Mouse (Mus musculus): ENCODE data around the gene Gas8.

The Gas8 gene

GRCm38 (mm10) chr8:123492898-123493297, 25.7 kb upstream of the Gas8 start:
- no peaks in the 10 kb centered on the region for H3K27me3 ChIP-seq (ENCODE audit: insufficient read depth, low read length)
- H3K4me1 ChIP-seq (replicated peaks; ENCODE audit: low read depth, low read length) = peaks cover 17% of the 10 kb centered on the region
- peaks cover 93% of the 10 kb centered on the region for H3K36me3 ChIP-seq (ENCODE audit: insufficient read depth, low read length)
- no peak overlapping the region for H3K4me3 ChIP-seq (replicated peaks; ENCODE audit: low read length)
- H3K9me3 ChIP-seq (ENCODE audit: low read length) = no peaks in the 10 kb centered on the region
- TF ChIP-seq NANOG (IDR thresholded peaks at IDR 0.05; ENCODE audit: borderline replicate concordance, low read length) = no peak
- no peak for TF ChIP-seq CTCF (conservative IDR thresholded peaks at IDR 0.05; ENCODE audit: low read length)

GRCm38 (mm10) chr8:123497699-123498098, 20.9 kb upstream of the Gas8 start:
- Histone ChIP-seq H3K9me3 (ENCODE audit: low read length) (no peaks in the 10 kb centered on the region), H3K36me3 (ENCODE audit: insufficient read depth, low read length) (peaks cover 93% of the 10 kb centered on the region), H3K4me3 (replicated peaks; ENCODE audit: low read length) (no peak overlapping the region), H3K27me3 (ENCODE audit: insufficient read depth, low read length) (no peaks in the 10 kb centered on the region), H3K4me1 (replicated peaks; ENCODE audit: low read depth, low read length) (peaks cover 14% of the 10 kb centered on the region)
- no peak for TF ChIP-seq NANOG (IDR thresholded peaks at IDR 0.05; ENCODE audit: borderline replicate concordance, low read length)
- TF ChIP-seq CTCF (conservative IDR thresholded peaks at IDR 0.05; ENCODE audit: low read length) = peak; percentile 23; the same call in 1 of the 2 replicates
- no peak for TF ChIP-seq POU5F1 (IDR thresholded peaks at IDR 0.05; ENCODE audit: borderline replicate concordance, low read length)

- peaks cover 93% of the 10 kb centered on the region for H3K36me3 ChIP-seq (ENCODE audit: insufficient read depth, low read length)
- H3K9me3 ChIP-seq (ENCODE audit: low read length) = no peaks in the 10 kb centered on the region
Observed at GRCm38 (mm10) chr8:123498963-123499362, 19.7 kb upstream of the Gas8 start.

GRCm38 (mm10) chr8:123499556-123499955, 19.1 kb upstream of the Gas8 start:
- Histone ChIP-seq H3K36me3 (ENCODE audit: insufficient read depth, low read length) (peaks cover 93% of the 10 kb centered on the region), H3K4me1 (replicated peaks; ENCODE audit: low read depth, low read length) (peaks cover 19% of the 10 kb centered on the region), H3K9me3 (ENCODE audit: low read length) (no peaks in the 10 kb centered on the region), H3K4me3 (replicated peaks; ENCODE audit: low read length) (no peak overlapping the region), H3K27me3 (ENCODE audit: insufficient read depth, low read length) (no peaks in the 10 kb centered on the region)
- no peak for TF ChIP-seq POU5F1 (IDR thresholded peaks at IDR 0.05; ENCODE audit: borderline replicate concordance, low read length)
- no peak for TF ChIP-seq NANOG (IDR thresholded peaks at IDR 0.05; ENCODE audit: borderline replicate concordance, low read length)
- no peak for TF ChIP-seq CTCF (conservative IDR thresholded peaks at IDR 0.05; ENCODE audit: low read length)

More at GRCm38 (mm10) chr8:123498963-123499362, 19.7 kb upstream of the Gas8 start:
- Histone ChIP-seq H3K4me1 (replicated peaks; ENCODE audit: low read depth, low read length) (peaks cover 14% of the 10 kb centered on the region), H3K27me3 (ENCODE audit: insufficient read depth, low read length) (no peaks in the 10 kb centered on the region), H3K4me3 (replicated peaks; ENCODE audit: low read length) (no peak overlapping the region)
- TF ChIP-seq POU5F1 (IDR thresholded peaks at IDR 0.05; ENCODE audit: borderline replicate concordance, low read length) = no peak
- TF ChIP-seq NANOG (IDR thresholded peaks at IDR 0.05; ENCODE audit: borderline replicate concordance, low read length) = no peak
- TF ChIP-seq CTCF (conservative IDR thresholded peaks at IDR 0.05; ENCODE audit: low read length) = no peak

GRCm38 (mm10) chr8:123502192-123502591, 16.4 kb upstream of the Gas8 start:
- TF ChIP-seq CTCF (conservative IDR thresholded peaks at IDR 0.05; ENCODE audit: low read length) (no peak), POU5F1 (IDR thresholded peaks at IDR 0.05; ENCODE audit: borderline replicate concordance, low read length) (no peak), NANOG (IDR thresholded peaks at IDR 0.05; ENCODE audit: borderline replicate concordance, low read length) (no peak)
- Histone ChIP-seq H3K27me3 (ENCODE audit: insufficient read depth, low read length) (no peaks in the 10 kb centered on the region), H3K36me3 (ENCODE audit: insufficient read depth, low read length) (peaks cover 93% of the 10 kb centered on the region), H3K9me3 (ENCODE audit: low read length) (no peaks in the 10 kb centered on the region), H3K4me3 (replicated peaks; ENCODE audit: low read length) (no peak overlapping the region), H3K4me1 (replicated peaks; ENCODE audit: low read depth, low read length) (peaks cover 37% of the 10 kb centered on the region)

- no peak overlapping the region for H3K4me3 ChIP-seq (replicated peaks; ENCODE audit: low read length)
- no peaks in the 10 kb centered on the region for H3K9me3 ChIP-seq (ENCODE audit: low read length)
- no peaks in the 10 kb centered on the region for H3K27me3 ChIP-seq (ENCODE audit: insufficient read depth, low read length)
- no peak for TF ChIP-seq POU5F1 (IDR thresholded peaks at IDR 0.05; ENCODE audit: borderline replicate concordance, low read length)
- peak; percentile 81 for TF ChIP-seq CTCF (conservative IDR thresholded peaks at IDR 0.05; ENCODE audit: low read length)
- no peak for TF ChIP-seq NANOG (IDR thresholded peaks at IDR 0.05; ENCODE audit: borderline replicate concordance, low read length)
- peaks cover 24% of the 10 kb centered on the region for H3K4me1 ChIP-seq (replicated peaks; ENCODE audit: low read depth, low read length)
- peaks cover 100% of the 10 kb centered on the region for H3K36me3 ChIP-seq (ENCODE audit: insufficient read depth, low read length)
Observed at GRCm38 (mm10) chr8:123503801-123504467, 14.7 kb upstream of the Gas8 start.

- no peak for TF ChIP-seq CTCF (conservative IDR thresholded peaks at IDR 0.05; ENCODE audit: low read length)
- no peak for TF ChIP-seq NANOG (IDR thresholded peaks at IDR 0.05; ENCODE audit: borderline replicate concordance, low read length)
- TF ChIP-seq POU5F1 (IDR thresholded peaks at IDR 0.05; ENCODE audit: borderline replicate concordance, low read length) = no peak
- no peak overlapping the region for H3K4me3 ChIP-seq (replicated peaks; ENCODE audit: low read length)
- H3K9me3 ChIP-seq (ENCODE audit: low read length) = no peaks in the 10 kb centered on the region
- peaks cover 100% of the 10 kb centered on the region for H3K36me3 ChIP-seq (ENCODE audit: insufficient read depth, low read length)
- H3K4me1 ChIP-seq (replicated peaks; ENCODE audit: low read depth, low read length) = peaks cover 24% of the 10 kb centered on the region
- no peaks in the 10 kb centered on the region for H3K27me3 ChIP-seq (ENCODE audit: insufficient read depth, low read length)
Observed at GRCm38 (mm10) chr8:123504591-123505195, 13.9 kb upstream of the Gas8 start.

- TF ChIP-seq CTCF (conservative IDR thresholded peaks at IDR 0.05; ENCODE audit: low read length) (no peak), POU5F1 (IDR thresholded peaks at IDR 0.05; ENCODE audit: borderline replicate concordance, low read length) (no peak), NANOG (IDR thresholded peaks at IDR 0.05; ENCODE audit: borderline replicate concordance, low read length) (no peak)
- Histone ChIP-seq H3K36me3 (ENCODE audit: insufficient read depth, low read length) (peaks cover 99% of the 10 kb centered on the region), H3K4me3 (replicated peaks; ENCODE audit: low read length) (no peak overlapping the region), H3K4me1 (replicated peaks; ENCODE audit: low read depth, low read length) (peaks cover 24% of the 10 kb centered on the region), H3K27me3 (ENCODE audit: insufficient read depth, low read length) (0 out of 2 replicates have a peak, but pooled peaks cover under 1% of the 10 kb centered on the region), H3K9me3 (ENCODE audit: low read length) (no peaks in the 10 kb centered on the region)
Observed at GRCm38 (mm10) chr8:123505267-123505666, 13.4 kb upstream of the Gas8 start.

Measured in E14TG2a.4 (cell line).